Mouse (Mus musculus): ENCODE measurements around the gene Cab39.
A peak's percentile ranks its signal among the peaks of the same experiment; 100 is the strongest.
"Not testable (repeated sequence)": the region's sequence is repeated elsewhere in the genome, so short reads cannot be mapped to it uniquely, and the experiment has no call there.

Cab39 gene

GRCm38 (mm10) chr1:85791476-85791875 lies 1.8 kb upstream of the Cab39 start:
- DNase-seq = no peak

DNA sequence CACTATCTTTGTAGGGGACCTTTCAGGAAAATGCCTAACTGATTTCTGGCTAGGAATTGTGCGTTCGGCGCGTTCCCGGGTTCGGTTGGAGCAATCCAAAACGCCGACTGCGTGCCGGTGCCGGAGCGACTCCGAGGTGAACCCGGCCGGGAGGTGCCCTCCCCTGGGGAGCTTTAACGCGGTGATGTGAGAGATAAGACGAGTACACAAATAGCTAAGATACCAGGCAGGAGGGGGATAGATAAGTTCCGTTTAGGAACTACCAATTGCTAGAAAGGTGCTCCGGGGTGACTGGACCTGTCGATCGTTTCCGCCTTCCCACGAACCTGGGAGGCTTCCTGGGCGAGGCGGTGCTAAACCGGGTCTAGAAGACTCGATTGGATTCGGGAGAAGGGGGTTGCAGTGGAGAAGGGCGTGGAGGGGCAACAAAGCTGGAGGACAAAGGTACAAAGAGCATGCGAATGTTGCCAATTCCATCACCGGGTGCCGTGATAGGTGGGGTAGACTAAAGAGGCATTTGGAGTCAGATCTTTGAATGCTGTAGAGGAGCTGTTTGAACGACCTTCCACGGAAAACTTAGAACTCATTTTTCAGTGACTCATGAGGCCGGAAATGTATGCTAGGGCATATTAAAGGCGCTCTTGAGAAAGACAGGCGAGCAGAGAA lies 998 bp downstream of the Cab39 start:
- peak; percentile 50 for DNase-seq

DNA sequence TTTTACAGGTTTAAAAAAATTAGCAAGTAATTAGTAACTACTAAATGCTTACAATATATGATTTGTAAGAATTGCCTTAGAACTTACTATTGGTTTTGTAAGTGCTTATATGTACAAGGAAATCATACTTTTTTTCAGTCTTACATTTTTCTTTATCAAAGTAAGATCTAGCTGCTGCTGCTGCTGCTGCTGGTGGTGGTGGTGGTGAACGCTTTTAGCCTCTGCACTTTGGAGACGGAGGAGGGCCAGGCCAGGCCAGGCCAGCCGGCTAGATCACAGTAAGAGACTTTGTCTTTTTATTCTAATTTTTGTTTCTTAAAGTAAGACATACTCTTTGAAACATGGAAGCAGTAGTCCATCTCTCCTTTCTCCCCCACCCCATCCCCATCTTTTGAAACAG lies 2.0 kb downstream of the Cab39 start:
- DNase-seq = no peak

DNA sequence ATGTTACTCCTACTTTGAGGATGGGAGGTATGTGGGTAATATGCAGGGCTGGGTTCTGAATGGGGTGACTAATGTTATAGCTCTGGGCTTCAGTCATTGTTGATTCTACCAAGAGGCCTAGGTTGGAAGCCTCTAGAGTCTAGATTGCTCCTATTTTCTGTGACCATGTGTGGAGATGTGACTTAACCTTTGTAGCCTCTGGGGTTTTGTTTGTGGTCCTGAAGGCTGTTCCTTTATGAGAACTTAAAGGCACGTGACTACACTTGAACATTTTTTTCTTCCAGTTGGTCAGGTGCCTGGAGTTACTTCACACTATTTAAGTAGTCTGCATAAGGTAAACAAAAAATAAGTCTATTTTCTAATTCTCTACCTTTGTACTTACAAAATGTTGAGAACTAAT lies 6.5 kb downstream of the Cab39 start:
- DNase-seq = no peak

- DNase-seq = no peak
Observed at GRCm38 (mm10) chr1:85802517-85802916, 9.3 kb downstream of the Cab39 start.

- no peak for DNase-seq
Observed at GRCm38 (mm10) chr1:85804551-85804950, 11.3 kb downstream of the Cab39 start.

DNA sequence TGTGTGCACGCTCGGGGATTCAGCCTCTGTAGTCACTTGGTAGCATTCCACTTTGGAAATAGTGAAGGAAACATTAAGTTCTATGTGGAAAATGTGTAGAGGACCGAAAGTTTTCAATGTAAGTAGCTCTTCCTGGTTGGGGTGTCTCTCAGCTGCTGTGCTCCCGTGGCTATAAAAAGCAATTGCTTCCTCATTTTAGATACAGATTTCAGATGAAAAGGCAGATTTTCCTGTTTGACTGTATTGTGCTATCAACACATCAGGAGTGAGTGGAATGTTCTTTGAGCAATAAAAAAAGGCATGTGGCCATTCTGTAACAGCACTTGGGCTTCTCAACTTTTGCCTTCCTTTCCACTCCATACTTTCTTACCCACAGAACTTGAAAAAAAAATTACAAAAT lies 16.0 kb downstream of the Cab39 start:
- DNase-seq = no peak

GRCm38 (mm10) chr1:85810343-85810742 lies 17.1 kb downstream of the Cab39 start:
- DNase-seq = peak; percentile 29

- no peak for DNase-seq
Observed at GRCm38 (mm10) chr1:85810787-85811186, 17.5 kb downstream of the Cab39 start.

- DNase-seq = not testable (repeated sequence)
Observed at GRCm38 (mm10) chr1:85814213-85814612, 21.0 kb downstream of the Cab39 start.

DNA sequence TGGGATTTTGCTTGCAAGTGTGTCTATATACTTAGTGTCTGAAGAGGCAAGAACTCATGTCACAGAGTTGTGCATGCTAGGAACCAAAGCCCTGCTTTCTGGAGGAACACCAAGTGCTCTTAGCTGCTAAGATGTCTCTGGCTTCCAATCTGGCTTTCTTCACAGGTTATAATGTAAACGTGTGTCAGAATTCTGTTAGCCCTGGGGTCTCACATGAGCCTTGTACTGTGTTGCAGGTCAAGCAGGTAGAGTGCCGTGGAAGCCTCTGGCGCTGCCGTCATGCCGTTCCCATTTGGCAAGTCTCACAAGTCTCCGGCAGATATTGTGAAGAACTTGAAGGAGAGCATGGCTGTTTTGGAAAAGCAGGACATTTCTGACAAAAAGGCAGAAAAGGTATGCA lies 24.9 kb downstream of the Cab39 start:
- DNase-seq = no peak

GRCm38 (mm10) chr1:85819695-85820094 lies 26.5 kb downstream of the Cab39 start:
- no peak for DNase-seq

GRCm38 (mm10) chr1:85822239-85822638 lies 29.0 kb downstream of the Cab39 start:
- DNase-seq = no peak

DNA sequence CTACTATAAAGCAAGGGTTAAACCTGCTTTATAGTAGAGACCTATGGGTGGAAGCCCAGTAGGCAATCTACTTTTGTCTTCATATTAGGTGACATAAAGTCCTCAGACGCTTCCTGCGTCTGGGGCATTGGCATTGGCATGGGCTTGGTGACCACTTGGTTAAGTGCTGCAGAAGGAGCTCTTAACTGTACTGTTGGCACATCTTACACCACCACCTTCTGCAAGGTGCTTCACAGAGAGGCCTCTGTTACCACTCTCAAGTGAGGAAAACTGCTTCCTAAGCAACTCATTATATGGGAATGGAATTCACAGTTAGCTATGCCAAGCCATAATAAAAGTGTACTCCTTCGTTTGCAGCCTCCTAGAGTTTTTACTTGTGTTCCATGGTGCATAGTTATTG lies 31.7 kb downstream of the Cab39 start:
- DNase-seq = no peak

DNA sequence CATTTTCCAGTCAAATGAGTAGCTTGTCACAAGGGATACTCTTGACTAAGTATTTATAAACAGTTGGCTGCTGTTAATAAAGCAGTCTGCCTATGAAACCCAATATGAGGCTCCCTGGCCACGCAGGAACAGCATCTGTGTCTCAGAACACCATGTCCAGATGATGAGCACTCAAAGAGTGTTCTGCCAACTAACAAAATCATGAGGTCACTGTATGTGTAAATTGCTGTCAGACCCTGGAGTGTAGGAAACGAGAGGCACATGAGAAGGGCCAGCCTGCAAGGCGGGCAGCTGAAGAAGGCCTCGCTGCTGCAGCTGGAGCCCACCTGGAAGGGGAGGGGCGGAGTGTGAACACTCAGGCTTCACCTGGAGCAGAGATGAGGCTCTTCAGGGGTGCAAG lies 33.9 kb downstream of the Cab39 start:
- DNase-seq = no peak

DNA sequence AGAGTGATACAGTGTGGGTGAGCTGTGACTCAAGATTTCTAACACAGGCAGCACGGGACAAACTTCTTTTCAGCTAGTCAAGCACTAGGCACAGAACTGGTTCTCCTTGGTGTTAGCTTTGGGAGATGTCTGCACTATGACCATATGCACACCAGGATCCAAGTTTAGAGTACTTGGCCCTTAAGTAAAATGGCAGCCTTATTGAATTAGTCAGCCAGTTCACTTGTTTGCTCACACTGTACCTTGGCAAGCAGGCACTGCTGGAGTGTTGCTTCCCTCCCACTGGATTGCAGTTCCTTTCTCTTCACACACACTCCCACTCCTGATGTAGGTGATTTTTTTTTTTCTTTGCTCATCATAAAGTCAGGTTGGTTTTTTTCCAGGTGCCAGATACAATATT lies 35.8 kb downstream of the Cab39 start:
- DNase-seq = no peak

- no peak for DNase-seq
Observed at GRCm38 (mm10) chr1:85838056-85838455, 44.8 kb downstream of the Cab39 start.

DNA sequence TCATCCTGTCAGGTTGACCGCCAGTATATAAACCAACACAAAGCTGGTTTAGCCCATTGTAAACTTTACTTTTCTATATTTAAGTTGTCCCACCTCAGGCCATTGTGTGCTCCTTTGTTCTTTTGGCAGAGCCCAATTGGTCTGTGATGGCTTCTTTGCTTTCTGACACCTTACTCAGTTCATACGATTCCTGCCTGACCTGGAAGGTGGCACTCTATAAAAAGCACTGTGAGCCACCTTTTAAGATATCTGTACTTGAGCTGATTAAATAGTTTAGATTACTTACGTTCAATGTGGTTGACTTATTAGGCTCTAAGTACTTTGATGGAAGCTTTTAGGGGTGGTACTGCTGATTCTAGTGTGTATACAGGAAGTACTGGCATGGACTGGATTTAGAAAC lies 46.1 kb downstream of the Cab39 start:
- DNase-seq = no peak

DNA sequence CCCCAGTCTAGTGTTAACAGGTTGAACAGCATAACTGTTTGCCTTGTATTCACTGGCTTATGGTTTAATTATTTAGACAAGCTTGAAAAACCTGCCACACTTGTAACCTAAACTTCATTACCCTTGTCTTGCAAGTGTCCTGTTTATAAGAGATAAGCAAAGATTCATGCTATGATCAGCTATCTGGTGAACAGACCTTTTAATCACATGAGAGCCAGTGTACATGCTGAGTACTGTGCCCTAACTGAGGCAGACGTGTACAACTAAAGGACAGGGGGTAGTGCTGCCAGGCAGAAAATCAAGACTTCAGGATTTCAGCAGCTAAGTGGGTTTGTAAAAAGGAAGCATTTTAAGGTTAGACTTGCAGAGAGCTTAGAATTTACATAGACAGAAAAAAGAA lies 46.5 kb downstream of the Cab39 start:
- no peak for DNase-seq

DNA sequence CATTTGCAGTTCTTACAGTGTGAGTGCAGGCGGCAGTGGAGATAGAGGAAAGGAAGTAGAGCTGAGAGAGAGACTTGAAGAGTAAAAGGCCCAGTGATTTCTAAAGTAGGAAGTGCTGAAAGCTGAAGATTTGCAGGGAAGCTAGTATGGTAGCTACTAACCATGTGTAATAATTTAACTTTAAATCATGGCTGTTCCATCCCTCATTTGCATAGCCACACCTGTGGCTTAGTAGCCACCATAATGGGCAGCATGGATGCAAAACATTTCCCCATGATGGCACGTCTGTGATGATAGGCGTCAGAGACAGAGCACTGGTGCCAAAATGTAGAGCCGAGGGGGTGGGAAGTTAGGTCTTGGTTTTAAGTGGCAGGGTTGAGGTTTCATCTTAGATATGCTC lies 47.2 kb downstream of the Cab39 start:
- no peak for DNase-seq

- DNase-seq = no peak
Observed at GRCm38 (mm10) chr1:85842251-85842650, 49.0 kb downstream of the Cab39 start.

- DNase-seq = no peak
Observed at GRCm38 (mm10) chr1:85843291-85843863, 50.1 kb downstream of the Cab39 start.

DNA sequence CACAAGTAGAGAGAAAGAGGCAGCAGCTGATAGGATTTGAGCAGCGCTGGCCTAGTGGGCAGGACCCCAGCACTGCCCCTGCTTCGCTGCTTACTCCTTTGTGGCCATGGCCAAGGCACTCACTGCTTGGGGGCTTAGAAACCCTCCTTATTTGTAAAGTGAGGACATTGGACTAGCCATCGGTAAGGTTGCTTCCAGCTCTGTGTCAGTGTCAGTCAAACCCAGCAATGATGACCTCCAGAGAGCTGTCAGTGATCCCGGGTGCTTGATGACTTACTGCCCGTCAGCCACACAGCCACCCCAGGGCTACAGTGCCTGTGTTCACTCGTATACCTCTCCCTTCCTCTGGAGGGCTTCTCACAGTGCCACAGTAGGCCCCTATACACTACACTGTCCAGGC lies 51.7 kb downstream of the Cab39 start:
- DNase-seq = no peak

DNA sequence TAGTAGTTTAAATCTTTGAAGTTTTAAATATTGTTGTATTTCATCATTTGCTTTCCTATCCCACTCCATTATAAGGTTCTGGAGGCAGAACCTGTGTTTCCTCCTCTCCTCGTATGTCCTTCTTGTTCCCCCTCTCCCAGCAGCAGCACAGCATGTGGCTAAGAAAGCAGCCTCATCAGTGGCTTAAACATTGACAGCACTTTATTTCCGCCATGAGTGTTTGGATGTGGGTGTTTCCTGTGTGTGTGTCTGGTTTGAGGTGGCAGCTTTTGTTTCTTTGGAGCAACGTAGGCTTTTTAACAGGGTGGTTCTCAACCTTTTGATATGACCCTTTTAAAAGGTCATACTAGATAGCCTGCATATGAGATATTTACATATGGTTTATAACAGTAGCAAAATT lies 52.2 kb downstream of the Cab39 start:
- DNase-seq = no peak

GRCm38 (mm10) chr1:85849016-85849415 lies 55.8 kb downstream of the Cab39 start:
- DNase-seq = no peak
